Mouse (Mus musculus): ENCODE measurements at regions not wholly inside any gene's neighbourhood (a gene's known extent, or its start where the extent isn't known, plus 50 kb on each side); places are given as distances from the start of the nearest gene placed in this dataset.
A peak's percentile ranks its signal among the peaks of the same experiment; 100 is the strongest.
"Not testable (repeated sequence)": the region's sequence is repeated elsewhere in the genome, so short reads cannot be mapped to it uniquely, and the experiment has no call there.

DNA sequence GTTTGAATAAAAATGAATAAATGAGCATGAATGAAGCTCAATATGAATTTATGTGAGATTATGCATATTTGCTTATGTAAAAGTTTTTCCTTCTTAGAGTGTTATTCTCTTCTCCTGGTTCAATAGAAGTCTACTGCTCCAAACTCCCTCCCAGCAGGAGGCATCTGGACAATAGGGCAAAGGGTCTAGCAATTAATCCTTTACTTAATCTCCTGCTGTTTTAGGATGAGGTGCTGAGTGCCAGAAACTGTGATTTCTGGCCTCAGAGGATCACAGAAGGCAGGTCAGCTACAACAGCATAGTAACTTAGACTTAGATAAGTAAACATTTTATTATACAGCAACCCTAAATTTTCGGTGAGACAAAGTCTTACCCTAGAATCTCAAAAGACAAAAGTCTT, 57.6 kb upstream of the Gm15446 start:
- TF ChIP-seq CTCF (IDR thresholded peaks at IDR 0.05; ENCODE audit: low read depth) (no peak), EP300 (IDR thresholded peaks at IDR 0.05; ENCODE audit: low read depth) (no peak)
- Histone ChIP-seq H3K4me2 (ENCODE audit: low read depth) (peak overlapping the region; percentile 68; the same call in 1 of the 2 replicates), H3K9ac (replicated peaks) (no peak overlapping the region), H3K36me3 (replicated peaks; ENCODE audit: control insufficient read depth, insufficient read depth, low read depth) (no peaks in the 10 kb centered on the region), H3K4me3 (ENCODE audit: insufficient read depth in 1 of 2, low read depth in 2 of 2, low read length in 2 of 2) (no peak overlapping the region), H3K9me3 (ENCODE audit: control insufficient read depth, low read length) (no peaks in the 10 kb centered on the region), H3K27me3 (ENCODE audit: control insufficient read depth, insufficient read depth, low read length) (no peaks in the 10 kb centered on the region), H3K4me1 (replicated peaks; ENCODE audit: control insufficient read depth in 2 of 2, insufficient read depth in 2 of 2, low read length in 1 of 2) (peaks cover 0 to 2% of the 10 kb centered on the region in 2 experiments; a peak in 1 of 4 replicates), H3K27ac (no peak overlapping the region)
- WGBS (ENCODE audit: insufficient replicate concordance) = 79% methylated on average over 1 of the region's 1 CpGs
- ATAC-seq (ENCODE audit: insufficient read depth) = no peak
- DNase-seq (ENCODE audit: low read depth in 3 of 3, low spot score in 3 of 3) = no peak

DNA sequence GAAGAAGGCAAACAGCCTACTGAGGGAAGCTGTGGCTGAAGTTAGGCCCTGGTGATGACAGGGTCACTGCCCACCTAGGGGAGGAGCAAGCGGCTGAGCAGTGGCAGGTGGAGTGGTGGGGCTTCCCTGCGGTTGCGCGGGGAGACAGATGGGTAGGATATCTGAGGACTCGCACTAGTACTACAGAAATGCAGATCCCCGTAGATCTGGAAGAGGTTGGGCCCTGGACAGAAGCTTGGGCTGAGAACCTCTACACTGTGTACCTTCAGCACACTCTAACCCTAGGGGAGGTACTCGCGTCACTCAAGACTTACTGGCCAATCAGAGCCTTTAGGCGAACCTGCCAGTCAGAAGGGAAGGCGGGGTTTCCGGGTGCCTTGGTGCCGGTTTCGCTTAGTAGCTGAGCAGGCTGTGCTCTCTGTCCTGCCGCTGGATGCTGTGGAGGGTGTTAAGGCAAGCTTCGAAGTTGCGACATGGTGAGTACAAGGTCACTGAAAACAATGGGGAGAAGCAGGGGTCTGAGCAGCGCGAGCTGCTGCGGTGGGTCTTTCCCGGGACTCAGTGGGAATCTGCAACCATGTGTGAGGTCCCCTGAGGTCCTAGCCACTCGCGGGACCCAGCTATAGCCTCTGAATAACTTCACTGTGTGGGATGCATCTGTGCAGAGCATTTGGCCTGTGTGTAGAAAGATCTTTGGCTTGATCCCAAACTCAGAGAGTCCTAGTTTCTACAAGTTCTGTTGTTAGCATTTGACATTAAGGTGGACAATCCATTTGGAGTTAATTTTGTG, 56.7 kb upstream of the Gm15446 start:
- peak; percentile 79 to 81 (median 79) for DNase-seq (ENCODE audit: low read depth in 3 of 3, low spot score in 3 of 3)
- Histone ChIP-seq H3K27me3 (ENCODE audit: control insufficient read depth, insufficient read depth, low read length) (no peaks in the 10 kb centered on the region), H3K27ac (no peak overlapping the region), H3K9me3 (ENCODE audit: control insufficient read depth, low read length) (no peaks in the 10 kb centered on the region), H3K9ac (replicated peaks) (peak overlapping the region; percentile 74), H3K4me1 (replicated peaks; ENCODE audit: control insufficient read depth in 2 of 2, insufficient read depth in 2 of 2, low read length in 1 of 2) (peaks cover 0 to 2% of the 10 kb centered on the region in 2 experiments; a peak in 1 of 4 replicates), H3K4me2 (ENCODE audit: low read depth) (peak overlapping the region; percentile 68), H3K36me3 (replicated peaks; ENCODE audit: control insufficient read depth, insufficient read depth, low read depth) (no peaks in the 10 kb centered on the region), H3K4me3 (ENCODE audit: insufficient read depth in 1 of 2, low read depth in 2 of 2, low read length in 2 of 2) (peak overlapping the region; percentile 73 to 99)
- TF ChIP-seq CTCF (IDR thresholded peaks at IDR 0.05; ENCODE audit: low read depth) (no peak), EP300 (IDR thresholded peaks at IDR 0.05; ENCODE audit: low read depth) (no peak)
- ATAC-seq (ENCODE audit: insufficient read depth) = peak; percentile 100
- under 1% methylated on average over 22 of the region's 22 CpGs for WGBS (ENCODE audit: insufficient replicate concordance)

DNA sequence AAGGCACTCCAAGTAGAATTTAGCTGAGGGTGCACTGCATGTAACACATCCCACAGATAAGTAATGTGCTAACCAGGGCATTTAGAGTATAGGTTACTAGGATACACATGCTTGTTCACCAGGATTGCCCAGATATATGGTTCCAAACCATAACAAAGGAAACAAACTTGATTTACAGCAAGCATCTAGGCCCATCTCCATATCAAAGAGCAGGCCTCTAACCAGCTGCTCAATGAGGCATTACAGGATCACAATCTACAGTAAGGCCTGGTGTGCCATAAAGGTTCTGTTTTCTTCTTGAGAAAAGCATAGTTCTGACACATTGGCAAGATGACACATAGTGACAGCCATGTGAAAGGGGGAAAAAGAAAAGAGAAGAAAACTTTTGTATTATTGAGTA, 56.0 kb upstream of the Gm15446 start:
- H3K4me2 ChIP-seq (ENCODE audit: low read depth) = peak overlapping the region; percentile 68
- H3K4me1 ChIP-seq (replicated peaks; ENCODE audit: control insufficient read depth in 2 of 2, insufficient read depth in 2 of 2, low read length in 1 of 2); H3K27ac ChIP-seq; H3K27me3 ChIP-seq (ENCODE audit: control insufficient read depth, insufficient read depth, low read length); H3K9me3 ChIP-seq (ENCODE audit: control insufficient read depth, low read length); H3K36me3 ChIP-seq (replicated peaks; ENCODE audit: control insufficient read depth, insufficient read depth, low read depth); DNase-seq (ENCODE audit: low read depth in 3 of 3, low spot score in 3 of 3); ATAC-seq (ENCODE audit: insufficient read depth): not testable (repeated sequence)
- H3K9ac ChIP-seq (replicated peaks) = peak overlapping the region; percentile 74
- peak overlapping the region in 1 of 2 experiments; percentile 73; a peak in 2 of 4 replicates for H3K4me3 ChIP-seq (ENCODE audit: insufficient read depth in 1 of 2, low read depth in 2 of 2, low read length in 2 of 2)

All from liver, embryonic 14.5 days (tissue).